Mouse (Mus musculus) embryonic facial prominence, embryonic 14.5 days (tissue): Measurements from ENCODE around the gene Gpc5. TPM values are rescaled to one million over a fixed set of nuclear protein-coding genes. Genes with fewer than 3 reads are reported as not detected.
"Not testable (repeated sequence)": the region's sequence is repeated elsewhere in the genome, so short reads cannot be mapped to it uniquely, and the experiment has no call there.

Source experiments
- ATAC-seq: fragments of 200-750 bp; cut with Nextera tagmentation; 2 replicates; pipeline ENCODE4 v1.8.0; 2017; ENCODE audit warnings: low read depth, moderate number of reproducible peaks, moderate TSS enrichment
- DNase-seq: peaks from one replicate; pipeline ENCODE4 v3.0.0-alpha.2; 2015; ENCODE audit warnings: low spot score
- H3K27ac ChIP-seq: fragments of 300-500 bp; sonication (generic); replicated peaks from 2 replicates; pipeline ENCODE4 v1.5.1; 2014; ENCODE audit warnings: low read depth, mild to moderate bottlenecking, low read length, moderate library complexity
- H3K27me3 ChIP-seq: fragments of 300-500 bp; sonication (generic); replicated peaks from 2 replicates; pipeline ENCODE4 v1.6.1; 2014; ENCODE audit warnings: low read length; ENCODE audit not compliant: control insufficient read depth, insufficient read depth
- H3K36me3 ChIP-seq: fragments of 300-500 bp; sonication (generic); 2 replicates; pipeline ENCODE4 v1.6.1; 2014; ENCODE audit warnings: low read length, mixed read lengths; ENCODE audit not compliant: control insufficient read depth, insufficient read depth
- H3K4me1 ChIP-seq: fragments of 300-500 bp; sonication (generic); 2 replicates; pipeline ENCODE4 v1.6.1; 2014; ENCODE audit warnings: antibody characterized with exemption, low read length; ENCODE audit not compliant: control insufficient read depth, insufficient read depth
- H3K4me2 ChIP-seq: fragments of 300-500 bp; sonication (generic); 2 replicates; pipeline ENCODE4 v1.6.1; 2014; ENCODE audit warnings: low read depth, mild to moderate bottlenecking, low read length, moderate library complexity, mixed read lengths
- H3K4me3 ChIP-seq: fragments of 300-500 bp; sonication (generic); 2 replicates; pipeline ENCODE4 v1.5.1; 2014; ENCODE audit warnings: low read depth, mild to moderate bottlenecking, low read length
- H3K9ac ChIP-seq: fragments of 300-500 bp; sonication (generic); 2 replicates; pipeline ENCODE4 v1.6.1; 2014; ENCODE audit warnings: low read depth, mild to moderate bottlenecking, low read length, moderate library complexity, mixed read lengths
- H3K9me3 ChIP-seq: fragments of 300-500 bp; sonication (generic); 2 replicates; pipeline ENCODE4 v1.6.1; 2016; ENCODE audit warnings: low read length; ENCODE audit not compliant: control insufficient read depth
- WGBS: fragments of 180-500 bp; shearing (Covaris S2); extraction: QIAGEN DNeasy Blood & Tissue Kit; methylation state at CpG from one replicate; pipeline ENCODE4 v1.1.7; 2014; 5-methylcytosine and 5-hydroxymethylcytosine counted together
- polyA plus RNA-seq: library from polyadenylated mRNA; unstranded; fragments of >200 nt; fragmentation: Nextera tagmentation; extraction: Ambion mirVana; gene quantifications from 2 replicates; pipeline ENCODE4 v1.2.1, GENCODE M21; 2014

The Gpc5 gene
- polyA plus RNA-seq, 1 experiment from 2014 or later, result 0.31 TPM

DNA sequence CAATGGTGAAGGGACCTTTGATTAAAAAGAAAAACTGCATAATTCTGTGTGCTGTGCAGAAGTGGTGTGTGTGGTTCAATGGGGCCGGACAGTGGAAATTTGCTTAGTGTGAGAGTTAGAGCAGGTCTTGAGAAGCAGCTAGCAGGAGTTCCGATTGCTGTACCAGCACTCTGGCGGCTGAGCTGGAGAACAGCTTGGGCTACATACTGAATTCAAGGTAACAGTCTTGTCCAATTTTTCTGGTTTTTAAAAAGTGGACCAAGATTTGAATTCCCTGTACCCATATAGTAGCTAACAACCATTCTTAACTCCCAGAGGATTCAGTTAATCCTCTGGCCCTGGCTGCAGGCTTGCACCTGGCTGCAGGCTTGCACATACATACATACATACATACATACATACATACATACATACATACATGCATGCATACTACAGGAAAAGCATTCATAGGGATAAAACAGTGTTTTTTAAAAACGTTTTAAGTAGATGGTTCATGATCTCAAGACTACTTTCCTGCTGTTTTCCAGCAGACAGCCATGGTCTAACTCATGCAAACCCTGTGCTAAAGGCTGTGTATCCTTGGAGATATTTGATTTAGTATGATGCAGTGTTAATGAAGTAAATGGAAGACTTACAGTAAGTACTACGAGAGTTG is 40.8 kb upstream of the Gpc5 start:
- WGBS, result 71% methylated on average over 5 of the region's 5 CpGs
- Histone ChIP-seq H3K9me3 (no peaks in the 10 kb centered on the region), H3K27me3 (no peaks in the 10 kb centered on the region), H3K36me3 (peaks cover 20% of the 10 kb centered on the region), H3K9ac (no peak overlapping the region), H3K4me1 (no peaks in the 10 kb centered on the region), H3K4me3 (no peak overlapping the region), H3K4me2 (no peak overlapping the region), H3K27ac (no peak overlapping the region)
- DNase-seq (no peak), ATAC-seq (no peak)

GRCm38 (mm10) chr14:115052371-115052770 is 39.6 kb upstream of the Gpc5 start:
- Histone ChIP-seq H3K27me3 (no peaks in the 10 kb centered on the region), H3K9ac (no peak overlapping the region), H3K4me3 (no peak overlapping the region), H3K9me3 (no peaks in the 10 kb centered on the region), H3K36me3 (peaks cover 12% of the 10 kb centered on the region), H3K4me1 (no peaks in the 10 kb centered on the region), H3K4me2 (no peak overlapping the region), H3K27ac (no peak overlapping the region)
- no peak for ATAC-seq
- 86% methylated on average over 4 of the region's 4 CpGs for WGBS
- no peak for DNase-seq

- no peak overlapping the region for H3K4me2 ChIP-seq
Measured at GRCm38 (mm10) chr14:115054252-115054651, 37.8 kb upstream of the Gpc5 start.

GRCm38 (mm10) chr14:115057524-115057923 is 34.5 kb upstream of the Gpc5 start:
- Histone ChIP-seq H3K4me1 (no peaks in the 10 kb centered on the region), H3K4me3 (no peak overlapping the region), H3K9me3 (no peaks in the 10 kb centered on the region), H3K9ac (no peak overlapping the region), H3K36me3 (peaks cover 5% of the 10 kb centered on the region; the same call in 1 of the 2 replicates), H3K4me2 (no peak overlapping the region), H3K27me3 (no peaks in the 10 kb centered on the region), H3K27ac (no peak overlapping the region)
- no peak for DNase-seq
- WGBS, result 84% methylated on average over 4 of the region's 4 CpGs
- ATAC-seq, result no peak

More at GRCm38 (mm10) chr14:115054252-115054651, 37.8 kb upstream of the Gpc5 start:
- no peak for ATAC-seq
- Histone ChIP-seq H3K4me3 (no peak overlapping the region), H3K36me3 (peaks cover 5% of the 10 kb centered on the region; the same call in 1 of the 2 replicates), H3K9me3 (no peaks in the 10 kb centered on the region), H3K27me3 (no peaks in the 10 kb centered on the region), H3K9ac (no peak overlapping the region), H3K27ac (no peak overlapping the region), H3K4me1 (no peaks in the 10 kb centered on the region)
- DNase-seq, result no peak
- 90% methylated on average over 4 of the region's 4 CpGs for WGBS

DNA sequence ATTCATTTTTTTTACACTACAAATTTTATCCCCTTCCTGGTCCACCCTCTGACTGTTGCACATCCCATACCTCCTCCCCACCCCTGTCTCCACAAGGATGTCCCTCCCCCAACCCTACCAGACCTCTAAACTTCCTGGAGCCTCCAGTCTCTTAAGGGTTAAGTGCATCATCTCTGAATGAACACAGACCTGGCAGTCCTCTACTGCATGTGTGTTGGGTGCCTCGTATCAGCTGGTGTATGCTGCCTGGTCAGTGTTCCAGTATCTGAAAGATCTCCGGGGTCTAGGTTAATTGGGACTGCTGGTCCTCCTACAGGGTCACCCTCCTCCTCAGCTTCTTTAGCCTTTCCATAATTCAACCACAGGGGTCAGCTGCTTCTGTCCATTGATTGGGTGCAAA is 25.9 kb upstream of the Gpc5 start:
- not testable (repeated sequence) for H3K27ac ChIP-seq, H3K4me2 ChIP-seq, H3K9me3 ChIP-seq, DNase-seq, H3K4me3 ChIP-seq, H3K9ac ChIP-seq, H3K4me1 ChIP-seq, H3K27me3 ChIP-seq, H3K36me3 ChIP-seq, ATAC-seq
- 70% methylated on average over 2 of the region's 2 CpGs for WGBS

DNA sequence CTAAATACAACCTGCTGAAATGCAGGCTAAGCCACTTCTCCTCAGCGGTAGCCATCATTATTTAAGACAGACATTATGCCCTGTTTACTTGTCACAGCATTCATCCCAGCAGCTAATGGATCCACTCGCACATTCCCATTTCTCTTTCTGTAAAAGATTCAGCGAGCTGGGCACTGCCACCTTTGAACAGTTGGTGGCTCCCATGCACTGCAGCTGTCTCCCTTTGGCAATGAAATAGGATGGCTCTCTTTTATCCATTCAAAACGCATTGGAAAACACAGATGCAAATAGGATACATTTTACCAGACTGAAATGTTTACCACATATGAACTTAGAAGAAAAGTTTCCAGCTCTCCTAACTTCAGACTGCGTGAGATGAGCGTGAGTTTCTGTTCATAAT is 21.5 kb upstream of the Gpc5 start:
- Histone ChIP-seq H3K4me2 (peak overlapping the region; percentile 33), H3K4me3 (no peak overlapping the region), H3K27me3 (no peaks in the 10 kb centered on the region), H3K36me3 (no peaks in the 10 kb centered on the region), H3K9me3 (no peaks in the 10 kb centered on the region), H3K4me1 (no peaks in the 10 kb centered on the region), H3K9ac (no peak overlapping the region), H3K27ac (no peak overlapping the region)
- ATAC-seq (peak; percentile 82), DNase-seq (peak; percentile 64)
- 32% methylated on average over 6 of the region's 6 CpGs for WGBS

DNA sequence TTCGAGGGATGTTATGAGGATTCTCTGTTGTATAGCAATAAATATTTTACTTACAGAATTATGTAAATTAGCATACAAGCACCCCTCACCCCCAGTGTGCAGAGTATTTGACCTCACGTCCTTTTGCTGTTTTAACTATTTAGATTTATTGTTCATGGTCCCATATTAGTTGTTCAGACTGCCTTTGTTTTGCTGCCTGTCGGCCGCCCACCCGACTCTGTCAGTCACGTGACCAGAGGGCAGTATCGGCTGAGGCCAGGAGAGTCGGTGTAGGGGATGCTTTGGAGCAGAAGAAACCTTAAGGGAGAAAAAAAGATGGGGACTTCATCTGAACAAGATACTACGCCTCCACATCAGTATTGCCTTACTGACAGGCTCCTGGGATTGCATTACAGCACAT is 14.7 kb upstream of the Gpc5 start:
- ATAC-seq, result no peak
- Histone ChIP-seq H3K9me3 (no peaks in the 10 kb centered on the region), H3K4me2 (no peak overlapping the region), H3K4me3 (no peak overlapping the region), H3K9ac (no peak overlapping the region), H3K4me1 (no peaks in the 10 kb centered on the region), H3K36me3 (no peaks in the 10 kb centered on the region), H3K27ac (no peak overlapping the region), H3K27me3 (no peaks in the 10 kb centered on the region)
- no peak for DNase-seq
- 51% methylated on average over 9 of the region's 9 CpGs for WGBS

- Histone ChIP-seq H3K36me3 (no peaks in the 10 kb centered on the region), H3K27ac (no peak overlapping the region), H3K27me3 (no peaks in the 10 kb centered on the region), H3K9ac (no peak overlapping the region), H3K4me2 (no peak overlapping the region), H3K4me3 (no peak overlapping the region), H3K4me1 (no peaks in the 10 kb centered on the region), H3K9me3 (no peaks in the 10 kb centered on the region)
- no peak for DNase-seq
- no peak for ATAC-seq
- 72% methylated on average over 7 of the region's 7 CpGs for WGBS
Measured at GRCm38 (mm10) chr14:115078064-115078463, 14.0 kb upstream of the Gpc5 start.
